ENCODE assay signal across 8 mouse cellular contexts in genomic region chr13:62469947-62470346, GRCm38 (mm10). TPM values are rescaled to one million over a fixed set of nuclear protein-coding genes. Genes with fewer than 3 reads are reported as not detected.
DNase-seq lines count a peak whose midpoint lies in the region; ATAC-seq and TF ChIP-seq lines count a peak whose summit lies in the region.
"Not testable (repeated sequence)": the region's sequence is repeated elsewhere in the genome, so short reads cannot be mapped to it uniquely, and the experiment has no call there.

No protein-coding gene starts in this region.

- not testable (repeated sequence) for H3K9me3 ChIP-seq in intestine, postnatal 0 days (ENCODE audit: control insufficient read depth); liver, embryonic 13.5 days (replicated peaks); midbrain, embryonic 14.5 days (ENCODE audit: control insufficient read depth, low read length)

- not testable (repeated sequence) for H3K36me3 ChIP-seq in intestine, postnatal 0 days (ENCODE audit: control insufficient read depth, insufficient read depth); liver, embryonic 13.5 days; midbrain, embryonic 14.5 days (ENCODE audit: control insufficient read depth, insufficient read depth, low read length); thymus, adult 2 months (ENCODE audit: control insufficient read depth, insufficient read depth, low read length)

- not testable (repeated sequence) for H3K4me3 ChIP-seq in intestine, postnatal 0 days (ENCODE audit: low read depth, low read length); liver, embryonic 13.5 days (replicated peaks); midbrain, embryonic 14.5 days (replicated peaks; ENCODE audit: low read depth, low read length); thymus, adult 2 months (ENCODE audit: control insufficient read depth, insufficient read depth, low read length)

- peak; percentile 86 for DNase-seq in 416B (ENCODE audit: low read depth)
- DNase-seq in MN1 (ENCODE audit: low spot score): peak; percentile 60
- DNase-seq in c-Kit-positive CD71-positive TER-119-negative erythroid progenitor cells, embryonic 14.5 days (ENCODE audit: low read depth): peak; percentile 37
- peak; percentile 62 for DNase-seq in forelimb bud, embryonic 11.5 days (ENCODE audit: low read depth, low spot score)
- peak; percentile 2 for DNase-seq in liver, embryonic 13.5 days
- peak; percentile 50 for DNase-seq in midbrain, embryonic 14.5 days
- DNase-seq in thymus, adult 2 months: peak; percentile 59

- not testable (repeated sequence) for H3K4me2 ChIP-seq in intestine, postnatal 0 days (replicated peaks; ENCODE audit: low read depth); liver, embryonic 13.5 days; midbrain, embryonic 14.5 days (ENCODE audit: low read length)

- not testable (repeated sequence) for TF ChIP-seq POLR2A in thymus, adult 2 months (IDR thresholded peaks at IDR 0.05; ENCODE audit: control insufficient read depth, extremely low read depth, insufficient read depth, low read length, poor library complexity)

- H3K27me3 ChIP-seq in intestine, postnatal 0 days (replicated peaks; ENCODE audit: control insufficient read depth, insufficient read depth, low read length); liver, embryonic 13.5 days; midbrain, embryonic 14.5 days (ENCODE audit: control insufficient read depth, insufficient read depth, low read length); thymus, adult 2 months (ENCODE audit: control insufficient read depth, insufficient read depth, low read length): not testable (repeated sequence)

- peak; percentile 70 for TF ChIP-seq CTCF in intestine, postnatal 0 days (IDR thresholded peaks at IDR 0.05; ENCODE audit: low read depth)
- TF ChIP-seq CTCF in thymus, adult 2 months (IDR thresholded peaks at IDR 0.05; ENCODE audit: borderline replicate concordance, control insufficient read depth, extremely low read depth, insufficient read depth, low read length, poor library complexity): not testable (repeated sequence)

- not testable (repeated sequence) for H3K27ac ChIP-seq in intestine, postnatal 0 days (ENCODE audit: low read depth, low read length); liver, embryonic 13.5 days; midbrain, embryonic 14.5 days (replicated peaks; ENCODE audit: low read depth, low read length); thymus, adult 2 months (ENCODE audit: control insufficient read depth, insufficient read depth, low read length)

- H3K9ac ChIP-seq in intestine, postnatal 0 days (ENCODE audit: low read depth, low read length); liver, embryonic 13.5 days; midbrain, embryonic 14.5 days (replicated peaks; ENCODE audit: low read length): not testable (repeated sequence)

- H3K4me1 ChIP-seq in intestine, postnatal 0 days (replicated peaks; ENCODE audit: control insufficient read depth, insufficient read depth, low read length); liver, embryonic 13.5 days (replicated peaks); midbrain, embryonic 14.5 days (ENCODE audit: control insufficient read depth, insufficient read depth, low read length); thymus, adult 2 months (replicated peaks; ENCODE audit: control insufficient read depth, insufficient read depth, low read length): not testable (repeated sequence)

- not testable (repeated sequence) for ATAC-seq in intestine, postnatal 0 days; liver, embryonic 13.5 days (ENCODE audit: low read depth); midbrain, embryonic 14.5 days (ENCODE audit: low FRiP score, low TSS enrichment)

RNA-seq across cellular contexts. Expression of gene Gm49359, which starts 3.3 kb away (rescaled TPM):
- 2.6 and 4.0 TPM in 2 replicates for polyA plus RNA-seq in intestine, postnatal 0 days (2015; fragmentation: Nextera tagmentation; extraction: Ambion mirVana)
- 2.8 and 3.1 TPM in 2 replicates for polyA plus RNA-seq in liver, embryonic 13.5 days (2015; fragmentation: Nextera tagmentation; extraction: Ambion mirVana)
- 14.7 and 14.8 TPM in 2 replicates for polyA plus RNA-seq in midbrain, embryonic 14.5 days (2014; fragmentation: Nextera tagmentation; extraction: Ambion mirVana)
- polyA plus RNA-seq in thymus, adult 2 months (2012; rRNA removed): 1.9 and 2.5 TPM in 2 replicates

Comparison
In these comparisons a context has a peak if more than half of its experiments do, and no peak if none do; other contexts are left out.
1. DNase-seq: peak in every context shown above with its lines; median percentile 86 in 416B; 62 in forelimb bud, embryonic 11.5 days; 60 in MN1; 59 in thymus, adult 2 months; 50 in midbrain, embryonic 14.5 days; 37 in c-Kit-positive CD71-positive TER-119-negative erythroid progenitor cells, embryonic 14.5 days; 2 in liver, embryonic 13.5 days.